Mouse (Mus musculus) ES-Bruce4 (cell line): ENCODE data around the gene Trim63. TPM values are rescaled to one million over a fixed set of nuclear protein-coding genes. Genes with fewer than 3 reads are reported as not detected.
"Not testable (repeated sequence)": the region's sequence is repeated elsewhere in the genome, so short reads cannot be mapped to it uniquely, and the experiment has no call there.

Source experiments
- H3K27ac ChIP-seq: 2 replicates; pipeline ENCODE4 v1.5.1; 2012; ENCODE audit warnings: low read length, inconsistent platforms; ENCODE audit not compliant: insufficient read depth
- H3K27me3 ChIP-seq: 2 replicates; pipeline ENCODE4 v1.6.1; 2012; ENCODE audit warnings: mild to moderate bottlenecking, low read length, inconsistent platforms; ENCODE audit not compliant: control insufficient read depth, poor library complexity, insufficient read depth, severe bottlenecking
- H3K36me3 ChIP-seq: 2 replicates; pipeline ENCODE4 v1.6.1; 2012; ENCODE audit warnings: inconsistent platforms, mild to moderate bottlenecking, low read length, moderate library complexity; ENCODE audit not compliant: control insufficient read depth, poor library complexity, insufficient read depth, severe bottlenecking
- H3K4me1 ChIP-seq: one replicate; pipeline ENCODE4 v1.8.1; 2011; ENCODE audit warnings: low read length; ENCODE audit not compliant: control insufficient read depth, insufficient read depth
- H3K4me3 ChIP-seq: 2 replicates; pipeline ENCODE4 v1.5.1; 2011; ENCODE audit warnings: low read depth, mild to moderate bottlenecking, low read length
- H3K9ac ChIP-seq: 2 replicates; pipeline ENCODE4 v1.6.1; 2012; ENCODE audit warnings: low read depth, mild to moderate bottlenecking, inconsistent platforms; ENCODE audit not compliant: poor library complexity, severe bottlenecking
- H3K9me3 ChIP-seq: replicated peaks from 2 replicates; pipeline ENCODE4 v1.6.1; 2012; ENCODE audit warnings: mild to moderate bottlenecking, low read length, inconsistent platforms; ENCODE audit not compliant: control insufficient read depth, poor library complexity, insufficient read depth, severe bottlenecking
- CTCF ChIP-seq: IDR thresholded peaks from one replicate; pipeline ENCODE4 v1.8.1; 2011; ENCODE audit warnings: low read depth, low read length
- EP300 ChIP-seq: IDR thresholded peaks from 2 replicates; pipeline ENCODE4 v1.6.1; 2011; ENCODE audit warnings: low read depth, low read length; ENCODE audit not compliant: insufficient read depth
- POLR2A ChIP-seq: IDR thresholded peaks from one replicate; pipeline ENCODE4 v1.8.1; 2011; ENCODE audit warnings: low read length; ENCODE audit not compliant: insufficient read depth
- polyA plus RNA-seq: library from polyadenylated mRNA; stranded (reverse); fragments of >200 nt; gene quantifications from 2 replicates; pipeline ENCODE4 v1.2.4, GENCODE M21; 2011; ENCODE audit warnings: low read depth; ENCODE audit not compliant: missing spikeins, insufficient read depth, insufficient read length

The Trim63 gene
- polyA plus RNA-seq: 5.4 and 7.4 TPM in 2 replicates

DNA sequence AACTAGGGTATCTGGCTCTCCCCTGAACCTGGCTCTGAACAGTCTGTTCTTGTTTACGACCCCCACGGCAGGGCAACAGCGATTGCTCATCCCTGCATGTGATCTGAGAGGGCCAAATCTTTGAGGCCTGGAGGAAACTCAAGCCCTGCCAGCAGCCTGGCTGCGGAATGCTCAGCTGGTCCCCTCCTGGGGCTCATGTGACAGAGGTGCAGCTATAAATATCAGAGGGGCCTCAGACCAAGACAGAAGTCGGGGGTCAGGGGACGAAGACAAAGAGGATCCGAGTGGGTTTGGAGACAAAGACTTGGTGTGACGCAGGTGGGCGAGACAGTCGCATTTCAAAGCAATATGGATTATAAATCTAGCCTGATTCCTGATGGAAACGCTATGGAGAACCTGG is at the start of gene Trim63:
TSS of gene Trim63 (plus strand) at position 245 of the 400 bp plus-strand sequence.
- peak within 1 kb of the TSS; percentile 14 for H3K27ac ChIP-seq
- peak within 1 kb of the TSS; percentile 40; the same call in 1 of the 2 replicates for H3K9ac ChIP-seq
- H3K4me1 ChIP-seq: peaks cover 6% of the 10 kb centered on the region
- TF ChIP-seq EP300 (no peak), POLR2A (no peak), CTCF (no peak)
- no peaks in the 10 kb centered on the region for H3K27me3 ChIP-seq
- no peaks in the 10 kb centered on the region for H3K36me3 ChIP-seq
- no peaks in the 10 kb centered on the region for H3K9me3 ChIP-seq
- peak within 1 kb of the TSS; percentile 41 for H3K4me3 ChIP-seq

DNA sequence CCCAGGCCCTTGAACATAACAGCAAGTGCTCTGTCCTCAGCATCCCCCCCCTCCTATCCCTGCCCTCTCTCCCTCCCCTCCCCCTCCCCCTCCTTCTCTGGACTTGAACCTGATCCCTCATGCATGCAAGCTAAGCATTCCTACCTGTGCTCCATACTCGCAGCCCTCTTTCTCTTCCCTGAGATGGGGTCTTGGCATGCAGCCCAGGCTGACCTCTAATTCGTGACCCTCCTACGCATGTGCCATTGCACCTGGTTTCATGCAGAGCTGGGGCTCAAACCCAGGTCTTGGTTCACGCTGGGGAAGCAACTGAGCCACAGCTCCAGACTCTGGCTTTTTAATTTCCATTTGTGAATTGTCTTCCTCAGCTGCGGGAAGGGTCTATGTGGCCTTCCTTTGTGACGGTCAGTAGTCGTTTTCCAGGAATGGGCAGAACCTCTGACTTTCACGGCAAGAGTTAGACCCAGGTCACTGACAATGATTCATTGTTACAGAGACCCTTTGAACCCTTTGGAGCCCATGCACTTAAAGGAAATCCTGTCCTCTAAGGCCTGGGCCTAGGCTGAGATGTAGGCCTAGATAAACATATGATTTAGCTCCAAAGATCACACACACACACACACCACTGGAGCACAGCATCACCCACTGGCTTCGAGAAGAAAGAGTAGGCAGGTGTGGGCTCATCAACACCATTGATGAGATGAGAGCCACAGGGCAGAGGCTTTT is 48.9 kb upstream of the Trim63 start:
- TF ChIP-seq EP300 (no peak), POLR2A (no peak), CTCF (no peak)
- H3K27ac ChIP-seq: no peak overlapping the region
- no peak overlapping the region for H3K4me3 ChIP-seq
- H3K9ac ChIP-seq: no peak overlapping the region
- H3K27me3 ChIP-seq: no peaks in the 10 kb centered on the region
- H3K9me3 ChIP-seq: no peaks in the 10 kb centered on the region
- no peaks in the 10 kb centered on the region for H3K36me3 ChIP-seq
- H3K4me1 ChIP-seq: no peaks in the 10 kb centered on the region

DNA sequence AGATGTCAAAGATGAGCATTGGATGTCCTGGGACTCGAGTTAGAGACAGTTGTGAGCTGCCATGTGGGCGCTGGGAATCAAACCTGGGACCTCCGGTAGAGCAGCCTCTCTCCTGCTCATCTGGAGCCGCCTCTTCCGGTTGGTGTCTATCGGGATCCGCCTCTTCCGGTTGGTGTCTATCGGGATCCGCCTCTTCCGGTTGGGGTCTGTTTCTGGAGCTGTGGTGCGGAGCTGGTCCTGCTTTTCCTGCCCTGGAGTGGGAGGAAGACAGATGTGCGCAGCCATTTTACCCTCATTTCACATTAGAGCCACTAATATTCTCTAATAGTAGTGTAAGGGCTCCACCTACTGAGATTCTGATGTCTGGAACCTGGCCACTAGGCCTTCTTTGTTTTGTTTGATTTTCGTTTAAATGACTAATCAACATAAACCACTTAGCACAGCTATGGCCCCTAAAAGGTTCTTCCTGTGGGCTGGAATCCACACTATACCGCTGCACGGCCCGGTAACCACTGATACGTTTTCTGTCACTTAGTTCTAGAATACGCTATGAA is 46.7 kb upstream of the Trim63 start:
- Histone ChIP-seq H3K9ac (peak overlapping the region; percentile 50), H3K27me3 (no peaks in the 10 kb centered on the region), H3K4me1 (no peaks in the 10 kb centered on the region), H3K9me3 (no peaks in the 10 kb centered on the region), H3K4me3 (peak overlapping the region; percentile 69), H3K36me3 (no peaks in the 10 kb centered on the region), H3K27ac (peak overlapping the region; percentile 69; the same call in 1 of the 2 replicates)
- TF ChIP-seq EP300 (no peak), POLR2A (peak; percentile 93), CTCF (no peak)

DNA sequence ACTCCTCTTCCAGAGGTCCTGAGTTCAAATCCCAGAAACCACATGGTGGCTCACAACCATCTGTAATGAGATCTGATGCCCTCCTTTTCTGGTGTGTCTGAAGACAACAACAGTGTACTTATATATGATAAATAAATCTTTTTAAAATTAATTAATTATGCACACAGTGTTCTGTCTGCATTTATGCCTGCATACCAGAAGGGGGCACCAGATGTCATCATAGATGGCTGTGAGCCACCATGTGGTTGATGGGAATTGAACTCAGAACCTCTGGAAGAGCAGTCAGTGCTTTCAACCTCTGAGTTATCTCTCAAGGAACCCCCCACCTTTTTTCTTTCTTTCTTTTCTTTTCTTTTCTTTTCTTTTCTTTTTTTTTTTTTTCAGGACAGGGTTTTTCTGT is 45.3 kb upstream of the Trim63 start:
- not testable (repeated sequence) for H3K9ac ChIP-seq, H3K27ac ChIP-seq, H3K9me3 ChIP-seq, H3K4me1 ChIP-seq, H3K27me3 ChIP-seq, H3K4me3 ChIP-seq, H3K36me3 ChIP-seq

DNA sequence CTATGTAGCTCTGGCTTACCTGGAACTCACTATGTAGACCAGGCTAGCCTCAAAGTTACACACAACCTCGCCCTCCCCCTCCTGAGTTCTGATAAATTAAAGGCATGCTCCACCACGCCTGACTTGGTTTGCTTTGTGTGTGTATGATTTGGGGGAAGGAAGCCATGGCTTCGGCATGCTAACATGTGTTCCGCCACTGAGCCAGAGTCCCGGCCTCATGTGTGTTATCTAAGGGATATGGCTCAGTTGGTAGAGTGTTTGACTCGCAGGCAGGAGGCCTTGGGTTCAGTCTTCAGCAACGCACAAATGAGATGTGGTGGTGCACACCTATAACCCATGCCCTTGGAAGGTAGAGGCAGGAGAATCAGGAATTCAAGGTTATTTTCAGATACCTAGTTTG is 42.9 kb upstream of the Trim63 start:
- Histone ChIP-seq H3K36me3 (no peaks in the 10 kb centered on the region; the same call in 1 of the 2 replicates), H3K9me3 (no peaks in the 10 kb centered on the region), H3K27ac (no peak overlapping the region), H3K4me1 (no peaks in the 10 kb centered on the region), H3K4me3 (no peak overlapping the region), H3K9ac (no peak overlapping the region), H3K27me3 (no peaks in the 10 kb centered on the region)
- no peak for TF ChIP-seq CTCF
- TF ChIP-seq POLR2A: no peak
- no peak for TF ChIP-seq EP300

- Histone ChIP-seq H3K27me3 (no peaks in the 10 kb centered on the region), H3K27ac (peak overlapping the region; percentile 76), H3K9ac (peak overlapping the region; percentile 43; the same call in 1 of the 2 replicates), H3K9me3 (no peaks in the 10 kb centered on the region), H3K4me3 (no peak overlapping the region), H3K36me3 (no peaks in the 10 kb centered on the region; the same call in 1 of the 2 replicates), H3K4me1 (no peaks in the 10 kb centered on the region)
- TF ChIP-seq EP300 (no peak), POLR2A (no peak), CTCF (no peak)
Measured at GRCm38 (mm10) chr4:134272731-134273416, 42.0 kb upstream of the Trim63 start.
